Mouse (Mus musculus) liver, adult 2 months (tissue): Measurements from ENCODE around the gene Mon1b. TPM values are rescaled to one million over a fixed set of nuclear protein-coding genes. Genes with fewer than 3 reads are reported as not detected.

Source experiments
- DNase-seq: peaks from one replicate; pipeline ENCODE4 v3.0.0-alpha.2; 2011; ENCODE audit warnings: low read depth, low spot score; ENCODE audit errors: extremely low read depth
- H3K27ac ChIP-seq: fragments of 200-500 bp; replicated peaks from 2 replicates; pipeline ENCODE4 v1.5.1; 2012; ENCODE audit warnings: low read depth, mild to moderate bottlenecking, control low read depth, inconsistent platforms, low read length; ENCODE audit not compliant: insufficient read depth
- H3K27me3 ChIP-seq: fragments of 200-500 bp; 2 replicates; pipeline ENCODE4 v1.6.1; 2012; ENCODE audit warnings: mild to moderate bottlenecking, moderate library complexity, low read length, inconsistent platforms; ENCODE audit not compliant: control insufficient read depth, insufficient read depth
- H3K36me3 ChIP-seq: fragments of 200-500 bp; 2 replicates; pipeline ENCODE4 v1.6.1; 2012; ENCODE audit warnings: low read length, inconsistent platforms; ENCODE audit not compliant: control insufficient read depth, insufficient read depth
- H3K4me1 ChIP-seq: fragments of 200-500 bp; 2 replicates; pipeline ENCODE4 v1.6.1; 2011; ENCODE audit warnings: low read length; ENCODE audit not compliant: control insufficient read depth, insufficient read depth
- H3K4me3 ChIP-seq: fragments of 200-500 bp; 2 replicates; pipeline ENCODE4 v1.5.1; 2011; ENCODE audit warnings: low read depth, mild to moderate bottlenecking, control low read depth, low read length, moderate library complexity; ENCODE audit not compliant: insufficient read depth
- H3K79me2 ChIP-seq: fragments of 200-500 bp; 2 replicates; pipeline ENCODE4 v1.6.1; 2012; ENCODE audit warnings: inconsistent platforms, mild to moderate bottlenecking, low read length, moderate library complexity; ENCODE audit not compliant: control insufficient read depth, insufficient read depth
- H3K9ac ChIP-seq: fragments of 200-500 bp; 2 replicates; pipeline ENCODE4 v1.6.1; 2012; ENCODE audit warnings: low read depth, mild to moderate bottlenecking, control low read depth, inconsistent platforms, low read length
- CTCF ChIP-seq: fragments of 200-500 bp; IDR thresholded peaks from 2 replicates; pipeline ENCODE4 v1.5.1; 2011; ENCODE audit warnings: low read depth, low read length, control low read depth
- POLR2A ChIP-seq: fragments of 200-500 bp; IDR thresholded peaks from 2 replicates; pipeline ENCODE4 v1.6.1; 2011; ENCODE audit warnings: low read length, control low read depth; ENCODE audit not compliant: insufficient read depth; ENCODE audit errors: extremely low read depth
- WGBS: fragments of 180-500 bp; shearing (Covaris S2); methylation state at CpG from one replicate; pipeline ENCODE4 v1.1.7; 2018; 5-methylcytosine and 5-hydroxymethylcytosine counted together
- polyA plus RNA-seq: library from polyadenylated mRNA; depleted of rRNA; stranded (reverse); fragments of >200 nt; gene quantifications from 2 replicates; pipeline ENCODE4 v1.2.3, GENCODE M21; 2012
- total RNA-seq: library from RNA; depleted of rRNA; stranded (reverse); fragments of >200 nt; gene quantifications from 2 replicates; pipeline ENCODE4 v1.2.3, GENCODE M21; 2014

The Mon1b gene
- total and polyA plus RNA-seq, 2 experiments = 3.6 to 4.2 TPM

GRCm38 (mm10) chr8:113653151-113653550 is 17.8 kb downstream of the Mon1b start:
- no peaks in the 10 kb centered on the region for H3K79me2 ChIP-seq
- no peak overlapping the region for H3K4me3 ChIP-seq
- H3K9ac ChIP-seq = no peak overlapping the region
- no peak overlapping the region for H3K27ac ChIP-seq
- WGBS = 42% methylated on average over 4 of the region's 4 CpGs
- no peaks in the 10 kb centered on the region for H3K36me3 ChIP-seq
- H3K27me3 ChIP-seq = no peaks in the 10 kb centered on the region
- DNase-seq = no peak
- no peak for TF ChIP-seq CTCF
- TF ChIP-seq POLR2A = no peak
- no peaks in the 10 kb centered on the region for H3K4me1 ChIP-seq

GRCm38 (mm10) chr8:113656154-113656553 is 20.8 kb downstream of the Mon1b start:
- DNase-seq = peak; percentile 43
- Histone ChIP-seq H3K79me2 (no peaks in the 10 kb centered on the region), H3K4me3 (no peak overlapping the region), H3K27ac (no peak overlapping the region), H3K27me3 (no peaks in the 10 kb centered on the region), H3K36me3 (no peaks in the 10 kb centered on the region), H3K9ac (no peak overlapping the region), H3K4me1 (no peaks in the 10 kb centered on the region)
- WGBS = 90% methylated on average over 5 of the region's 5 CpGs
- TF ChIP-seq CTCF = no peak
- TF ChIP-seq POLR2A = no peak

- no peak for DNase-seq
- H3K36me3 ChIP-seq = no peaks in the 10 kb centered on the region
- 79% methylated on average over 11 of the region's 11 CpGs for WGBS
These were observed 21.4 kb downstream of the Mon1b start for GRCm38 (mm10) chr8:113656681-113657298.

GRCm38 (mm10) chr8:113660128-113660527 is 24.7 kb downstream of the Mon1b start:
- DNase-seq = no peak
- H3K4me1 ChIP-seq = no peaks in the 10 kb centered on the region
- H3K79me2 ChIP-seq = no peaks in the 10 kb centered on the region
- no peak overlapping the region for H3K4me3 ChIP-seq
- 88% methylated on average over 1 of the region's 1 CpGs for WGBS
- no peaks in the 10 kb centered on the region; the same call in 1 of the 2 replicates for H3K27me3 ChIP-seq
- H3K36me3 ChIP-seq = no peaks in the 10 kb centered on the region
- no peak overlapping the region for H3K27ac ChIP-seq
- no peak overlapping the region for H3K9ac ChIP-seq
- TF ChIP-seq POLR2A (no peak), CTCF (no peak)

More at GRCm38 (mm10) chr8:113656681-113657298, 21.4 kb downstream of the Mon1b start:
- Histone ChIP-seq H3K27me3 (no peaks in the 10 kb centered on the region), H3K4me1 (no peaks in the 10 kb centered on the region), H3K27ac (no peak overlapping the region), H3K79me2 (no peaks in the 10 kb centered on the region), H3K4me3 (no peak overlapping the region), H3K9ac (no peak overlapping the region)
- TF ChIP-seq POLR2A (no peak), CTCF (no peak)

GRCm38 (mm10) chr8:113664544-113664943 is 29.2 kb downstream of the Mon1b start:
- Histone ChIP-seq H3K9ac (no peak overlapping the region), H3K4me3 (no peak overlapping the region), H3K79me2 (no peaks in the 10 kb centered on the region), H3K36me3 (no peaks in the 10 kb centered on the region), H3K27ac (no peak overlapping the region), H3K27me3 (no peaks in the 10 kb centered on the region; the same call in 1 of the 2 replicates), H3K4me1 (no peaks in the 10 kb centered on the region)
- DNase-seq = peak; percentile 44
- TF ChIP-seq CTCF (peak; percentile 79), POLR2A (no peak)
- 2% methylated on average over 2 of the region's 2 CpGs for WGBS

GRCm38 (mm10) chr8:113665036-113665435 is 29.6 kb downstream of the Mon1b start:
- Histone ChIP-seq H3K79me2 (no peaks in the 10 kb centered on the region), H3K4me3 (no peak overlapping the region), H3K27me3 (no peaks in the 10 kb centered on the region; the same call in 1 of the 2 replicates), H3K4me1 (no peaks in the 10 kb centered on the region), H3K9ac (no peak overlapping the region), H3K27ac (no peak overlapping the region), H3K36me3 (no peaks in the 10 kb centered on the region)
- no peak for DNase-seq
- TF ChIP-seq CTCF (no peak), POLR2A (no peak)
- WGBS = 68% methylated on average over 4 of the region's 4 CpGs
